Mouse (Mus musculus) central nervous system, embryonic 14 days (tissue): Measurements from ENCODE around the gene Lrig1. TPM values are rescaled to one million over a fixed set of nuclear protein-coding genes. Genes with fewer than 3 reads are reported as not detected.

ENCODE experiments used
- polyA plus RNA-seq: library from polyadenylated mRNA; depleted of rRNA; stranded (reverse); fragments of >200 nt; gene quantifications from 2 replicates; pipeline ENCODE4 v1.2.3, GENCODE M21; 2012; rRNA removed

Gene Lrig1
- 24.6 and 35.0 TPM in 2 replicates for polyA plus RNA-seq

DNA sequence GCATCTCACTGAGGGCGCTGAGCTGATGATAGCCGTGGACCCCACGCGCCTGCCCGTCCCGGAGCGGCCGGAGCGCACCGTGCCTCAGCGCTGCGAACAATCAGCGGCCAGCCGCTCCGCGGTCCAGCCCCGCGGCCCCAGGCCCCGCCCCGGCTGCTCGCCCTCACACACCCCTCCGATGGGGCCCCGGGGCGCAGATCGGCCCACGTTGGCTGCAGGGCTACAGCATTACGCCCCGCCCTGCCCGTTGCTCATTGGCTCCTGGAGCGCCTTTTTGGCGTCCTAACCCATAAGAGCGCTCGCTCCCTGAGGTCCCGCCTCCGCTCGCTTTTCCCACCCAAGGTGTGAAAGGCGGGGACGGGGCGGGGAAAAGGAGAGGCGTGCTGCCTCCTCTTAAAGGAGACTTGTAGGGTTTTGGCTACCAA, at the start of gene Lrig1:
TSS of gene Lrig1 (minus strand) at position 92 of the 425 bp plus-strand sequence.

Other genes with a start within 250 kb of the Lrig1 start
- gene Slc25a26, start 199.8 kb downstream of the Lrig1 start, polyA plus RNA-seq = 9.8 and 10.6 TPM in 2 replicates